In genomic region chr2:150621698-150622097, GRCm38 (mm10) we compare ENCODE assay signal across 20 mouse cellular contexts. TPM values are rescaled to one million over a fixed set of nuclear protein-coding genes. Genes with fewer than 3 reads are reported as not detected.
DNase-seq lines count a peak whose midpoint lies in the region; TF ChIP-seq lines count a peak whose summit lies in the region.
"Had no signal": no experiment of that assay in that cellular context is flagged by ENCODE, and none has a peak within 500 bp of the region (broad histone marks: within the 10 kb centered on the region; RNA-seq: fewer than 3 reads in every experiment).

No protein-coding gene starts in this region.

- peaks cover 4% of the 10 kb centered on the region; the same call in 1 of the 2 replicates for H3K36me3 ChIP-seq in heart, adult 2 months (ENCODE audit: control insufficient read depth, insufficient read depth, low read length)
- H3K36me3 ChIP-seq: embryonic facial prominence, embryonic 15.5 days; heart, embryonic 13.5 days had no signal

- no peaks in the 10 kb centered on the region for H3K27me3 ChIP-seq in heart, adult 2 months (ENCODE audit: control insufficient read depth, insufficient read depth, low read length)
- H3K27me3 ChIP-seq: embryonic facial prominence, embryonic 15.5 days; heart, embryonic 13.5 days; hindbrain, embryonic 15.5 days had no signal

- peak overlapping the region; percentile 61 for H3K27ac ChIP-seq in gastrocnemius, adult 2 months
- H3K27ac ChIP-seq in heart, adult 2 months, result peak overlapping the region; percentile 41; the same call in 1 of the 2 replicates
- 0 out of 2 replicates have a peak overlapping the region, but pooled peaks have one; percentile 17 for H3K27ac ChIP-seq in bone marrow, adult 2 months (ENCODE audit: control insufficient read depth, insufficient read depth, low read depth, low read length, poor library complexity)
- H3K27ac ChIP-seq: embryonic facial prominence, embryonic 15.5 days; forebrain, embryonic 10.5 days; heart, embryonic 13.5 days; hindbrain, embryonic 15.5 days had no signal

- DNase-seq in gastrocnemius, adult 2 months, result no peak
- no peak for DNase-seq in gastrocnemius, postnatal 14 days
- peak in 1 of 2 experiments; percentile 15 for DNase-seq in heart, adult 2 months
- DNase-seq in heart, postnatal 25 days (ENCODE audit: low spot score), result no peak
- peak; percentile 32 for DNase-seq in skeletal muscle tissue, adult 2 months (ENCODE audit: low read depth, low spot score)
- DNase-seq in testis, postnatal 14 days (ENCODE audit: low spot score), result no peak
- DNase-seq: adrenal gland, postnatal 14 days; cerebellum, adult 2 months; cerebellum, postnatal 10 days; embryo, embryonic 11 days; kidney, adult 2 months had no signal

- no peak overlapping the region for H3K4me3 ChIP-seq in gastrocnemius, adult 2 months
- H3K4me3 ChIP-seq in heart, adult 2 months, result no peak overlapping the region
- H3K4me3 ChIP-seq in bone marrow, adult 2 months (replicated peaks; ENCODE audit: control insufficient read depth, low read depth, low read length), result no peak overlapping the region
- H3K4me3 ChIP-seq: embryonic facial prominence, embryonic 15.5 days; erythroblast, embryonic 14.5 days; forebrain, embryonic 10.5 days; heart, embryonic 13.5 days; hindbrain, embryonic 15.5 days had no signal

- 35% methylated on average over 3 of the region's 3 CpGs for WGBS in heart, adult 2 months
- 78% methylated on average over 3 of the region's 3 CpGs for WGBS in bone marrow, adult 2 months

- TF ChIP-seq EP300 in heart, adult 2 months (IDR thresholded peaks at IDR 0.05; ENCODE audit: insufficient read depth, low read depth, low read length), result peak; percentile 50; the same call in 1 of the 2 replicates

- no peaks in the 10 kb centered on the region for H3K4me1 ChIP-seq in heart, adult 2 months (ENCODE audit: control insufficient read depth, insufficient read depth, low read length)
- H3K4me1 ChIP-seq in bone marrow, adult 2 months (ENCODE audit: control insufficient read depth, insufficient read depth, low read length), result no peaks in the 10 kb centered on the region
- H3K4me1 ChIP-seq: embryonic facial prominence, embryonic 15.5 days; forebrain, embryonic 10.5 days; heart, embryonic 13.5 days; hindbrain, embryonic 15.5 days had no signal

- no peak overlapping the region for H3K9ac ChIP-seq in heart, adult 2 months (ENCODE audit: low read depth, low read length)
- H3K9ac ChIP-seq: embryonic facial prominence, embryonic 15.5 days; heart, embryonic 13.5 days; hindbrain, embryonic 15.5 days had no signal

- no peak for TF ChIP-seq CTCF in gastrocnemius, adult 2 months (IDR thresholded peaks at IDR 0.05)
- no peak for TF ChIP-seq CTCF in heart, adult 2 months (IDR thresholded peaks at IDR 0.05)
- no peak for TF ChIP-seq CTCF in bone marrow, adult 2 months (IDR thresholded peaks at IDR 0.05; ENCODE audit: control insufficient read depth, insufficient read depth, low read length)

- TF ChIP-seq POLR2A in heart, adult 2 months (IDR thresholded peaks at IDR 0.05; ENCODE audit: insufficient read depth, low read depth, low read length), result 0 out of 2 replicates have a peak, but pooled peaks have one; percentile 12
- no peak for TF ChIP-seq POLR2A in bone marrow, adult 2 months (IDR thresholded peaks at IDR 0.05; ENCODE audit: borderline replicate concordance, control insufficient read depth, low read depth, low read length)

- intact Hi-C loops in gastrocnemius, adult 2 months (cut with DNase I), result no loop called here
- intact Hi-C loops in gastrocnemius, postnatal 14 days (cut with DNase I; ENCODE audit: low total_unique reads), result no loop called here
- intact Hi-C loops in heart, adult 2 months (cut with DNase I), result no loop called here
- intact Hi-C loops in heart, postnatal 25 days (cut with DNase I), result no loop called here

- no peaks in the 10 kb centered on the region for H3K79me2 ChIP-seq in heart, adult 2 months (replicated peaks; ENCODE audit: control insufficient read depth, insufficient read depth, low read length)

RNA-seq across cellular contexts. Expression of gene Apmap, which starts 13.3 kb away (rescaled TPM):
- 10 to 100 TPM; 16.8 to 21.4 TPM for total RNA-seq in gastrocnemius, adult 2 months (2021)
- 10 to 100 TPM; 19.3 to 21.8 TPM for total RNA-seq in gastrocnemius, postnatal 14 days (2021)
- 10 to 100 TPM; 52.6 to 56.9 TPM for total RNA-seq in heart, adult 2 months (2021)
- 37.5 and 59.4 TPM in 2 replicates for polyA plus RNA-seq in heart, adult 2 months (2012; rRNA removed)
- 10 to 100 TPM; 52.0 to 55.7 TPM for total RNA-seq in heart, postnatal 25 days (2021)
- 10.7 and 18.0 TPM in 2 replicates for polyA plus RNA-seq in bone marrow, adult 2 months (2011; ENCODE audit: insufficient read depth, insufficient read length, low replicate concordance, missing spikeins)

RNA-seq across cellular contexts. Expression of gene Acss1, which starts 46.6 kb away (rescaled TPM):
- total RNA-seq in gastrocnemius, adult 2 months (2021), result 10 to 100 TPM; 12.9 to 38.7 TPM
- 10 to 100 TPM; 12.2 to 25.3 TPM for total RNA-seq in gastrocnemius, postnatal 14 days (2021)
- total RNA-seq in heart, adult 2 months (2021), result 100 to 1,000 TPM; 256 to 332 TPM
- polyA plus RNA-seq in heart, adult 2 months (2012; rRNA removed), result 301 and 494 TPM in 2 replicates
- total RNA-seq in heart, postnatal 25 days (2021), result 100 to 1,000 TPM; 217 to 247 TPM
- polyA plus RNA-seq in bone marrow, adult 2 months (2011; ENCODE audit: insufficient read depth, insufficient read length, low replicate concordance, missing spikeins), result 31.2 and 32.1 TPM in 2 replicates
- polyA plus RNA-seq: C2C12 had no signal

RNA-seq across cellular contexts. Expression of gene Cst7, which starts 51.5 kb away (rescaled TPM):
- not detected for total RNA-seq in gastrocnemius, adult 2 months (2021)
- total RNA-seq in gastrocnemius, postnatal 14 days (2021), result not detected
- total RNA-seq in heart, adult 2 months (2021), result not detected
- polyA plus RNA-seq in heart, adult 2 months (2012; rRNA removed), result 0.47 TPM in 1 of 2 replicates, not detected in the other
- not detected for total RNA-seq in heart, postnatal 25 days (2021)
- polyA plus RNA-seq in bone marrow, adult 2 months (2011; ENCODE audit: insufficient read depth, insufficient read length, low replicate concordance, missing spikeins), result 5.2 and 5.3 TPM in 2 replicates
- total RNA-seq: adrenal gland, postnatal 14 days had no signal
- polyA plus RNA-seq: C2C12; cerebellum, adult 2 months; forebrain, embryonic 14.5 days; Patski had no signal

Comparison
In these comparisons a context has a peak if more than half of its experiments do, and no peak if none do; other contexts are left out.
1. RNA of gene Acss1, which starts 46.6 kb away (total RNA-seq): 256 to 332 TPM in heart, adult 2 months and 217 to 247 TPM in heart, postnatal 25 days; 12.9 to 38.7 TPM in gastrocnemius, adult 2 months and 12.2 to 25.3 TPM in gastrocnemius, postnatal 14 days; every median in the first group is over 4 times any median in the second.
2. Peak in every context shown above with its lines, with median percentiles within 50 percentile points of each other: H3K27ac ChIP-seq.